Mouse (Mus musculus): Measurements from ENCODE around the gene Chaf1a.
"Not testable (repeated sequence)": the region's sequence is repeated elsewhere in the genome, so short reads cannot be mapped to it uniquely, and the experiment has no call there.

Chaf1a gene

DNA sequence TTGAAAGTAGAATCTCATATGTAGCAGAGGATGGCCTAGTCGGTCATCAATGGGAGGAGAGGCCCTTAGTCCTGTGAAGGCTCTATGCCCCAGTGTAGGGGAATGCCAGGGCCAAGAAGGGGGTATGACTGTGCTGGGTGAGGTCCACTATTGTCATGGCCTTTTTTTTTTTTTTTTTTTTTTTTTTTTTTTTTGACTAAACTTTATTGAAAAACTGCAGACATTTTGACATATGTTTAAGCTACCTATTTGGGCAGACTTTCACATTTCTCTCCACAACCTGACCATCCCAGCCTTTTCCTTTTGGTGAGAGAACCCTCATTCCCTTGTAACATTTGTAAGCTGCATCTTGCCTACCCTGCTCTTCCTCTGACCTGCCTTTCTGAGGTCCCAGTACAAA lies 52.1 kb downstream of the Chaf1a start:
- peak; percentile 27 for DNase-seq (ENCODE audit: low read depth)

DNA sequence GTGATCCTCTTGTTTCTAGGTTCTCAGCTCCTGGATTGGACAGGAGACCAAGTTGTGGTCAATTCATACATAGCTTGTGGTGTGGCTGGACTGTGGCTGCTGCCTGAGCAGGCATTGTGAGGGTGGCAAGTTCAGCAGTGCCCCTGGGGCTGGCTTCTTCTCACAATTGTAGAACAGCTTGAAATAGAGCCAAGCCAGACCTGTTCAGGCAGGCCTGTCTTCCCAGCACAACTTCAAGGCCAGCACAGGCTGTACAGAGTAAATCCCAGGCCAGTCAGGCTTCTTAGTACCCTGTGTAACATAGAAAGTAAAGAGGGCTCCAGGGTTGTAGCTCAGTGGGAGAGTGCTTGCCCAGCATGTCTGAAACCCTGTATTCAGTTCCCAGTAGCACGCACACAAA lies 52.6 kb downstream of the Chaf1a start:
- DNase-seq (ENCODE audit: low read depth), result no peak

DNA sequence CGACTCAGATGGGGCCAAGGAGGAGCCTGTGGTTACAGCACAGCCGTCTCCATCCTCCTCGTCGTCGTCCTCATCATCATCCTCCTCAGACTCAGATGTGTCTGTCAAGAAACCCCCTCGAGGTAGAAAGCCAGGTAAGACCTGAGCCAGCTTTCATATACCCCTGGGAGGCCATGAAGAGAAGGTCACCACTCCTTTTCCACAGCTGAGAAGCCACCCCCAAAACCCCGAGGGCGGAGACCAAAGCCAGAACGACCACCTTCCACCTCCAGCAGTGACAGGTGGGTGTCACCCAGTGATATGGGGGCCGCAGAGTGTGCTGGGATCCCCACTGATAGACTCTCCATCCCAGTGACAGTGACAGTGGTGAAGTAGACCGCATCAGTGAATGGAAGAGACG lies 56.6 kb downstream of the Chaf1a start:
- no peak for DNase-seq (ENCODE audit: low read depth)

DNA sequence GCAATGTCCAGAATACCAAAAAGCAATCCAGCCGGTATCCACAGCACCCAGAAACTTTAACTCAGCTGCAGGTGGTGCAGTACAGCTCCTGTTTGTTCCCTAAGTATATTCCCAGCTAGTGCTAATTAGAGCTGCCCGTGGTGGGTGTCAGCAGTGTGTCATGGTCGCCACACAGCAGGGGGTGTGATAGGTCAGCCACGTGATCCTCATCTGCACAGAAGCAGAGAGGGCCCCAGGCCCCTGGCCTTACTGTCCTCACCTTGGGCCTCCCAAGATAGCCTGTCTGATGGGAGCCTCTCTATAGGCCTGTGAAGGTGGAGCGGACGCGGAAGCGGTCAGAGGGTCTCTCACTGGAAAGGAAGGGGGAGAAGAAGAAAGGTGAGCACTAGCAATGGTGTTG lies 57.9 kb downstream of the Chaf1a start:
- no peak for DNase-seq (ENCODE audit: low read depth)

DNA sequence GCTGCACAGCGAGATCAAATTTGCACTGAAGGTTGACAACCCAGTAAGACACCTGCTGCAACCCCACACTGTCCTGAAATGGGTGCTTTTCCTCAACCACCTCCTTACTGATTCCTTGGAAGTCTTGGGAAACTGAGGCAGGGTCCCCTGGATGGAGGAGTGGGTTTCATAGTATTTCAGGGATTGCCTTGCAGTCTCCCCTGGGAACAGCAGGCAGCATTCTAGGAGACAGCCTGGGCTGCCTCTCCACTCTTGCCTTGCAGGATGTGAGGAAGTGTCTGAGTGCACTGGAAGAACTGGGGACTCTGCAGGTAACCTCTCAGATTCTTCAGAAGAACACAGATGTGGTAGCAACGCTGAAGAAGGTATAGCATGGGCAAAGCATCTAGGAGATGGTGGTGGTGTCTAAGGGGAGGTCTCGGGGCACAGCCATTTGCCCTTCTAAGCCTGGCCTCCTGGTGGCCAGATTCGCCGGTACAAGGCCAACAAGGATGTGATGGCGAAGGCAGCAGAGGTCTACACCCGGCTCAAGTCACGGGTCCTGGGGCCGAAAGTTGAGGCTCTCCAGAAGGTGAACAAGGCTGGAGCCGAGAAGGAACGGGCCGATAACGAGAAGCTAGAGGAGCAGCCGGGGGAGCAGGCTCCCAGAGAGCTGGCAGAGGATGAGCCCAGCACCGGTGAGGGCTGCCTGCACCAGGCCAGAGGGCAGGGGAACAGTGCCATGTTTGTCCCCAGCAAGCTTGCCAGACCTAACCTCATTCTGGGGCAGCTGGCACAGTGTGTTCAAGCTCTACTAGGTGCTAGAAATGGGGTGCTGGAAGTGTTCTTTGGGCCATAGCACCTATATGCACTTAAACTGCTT lies 58.7 kb downstream of the Chaf1a start:
- no peak for DNase-seq (ENCODE audit: low read depth)

DNA sequence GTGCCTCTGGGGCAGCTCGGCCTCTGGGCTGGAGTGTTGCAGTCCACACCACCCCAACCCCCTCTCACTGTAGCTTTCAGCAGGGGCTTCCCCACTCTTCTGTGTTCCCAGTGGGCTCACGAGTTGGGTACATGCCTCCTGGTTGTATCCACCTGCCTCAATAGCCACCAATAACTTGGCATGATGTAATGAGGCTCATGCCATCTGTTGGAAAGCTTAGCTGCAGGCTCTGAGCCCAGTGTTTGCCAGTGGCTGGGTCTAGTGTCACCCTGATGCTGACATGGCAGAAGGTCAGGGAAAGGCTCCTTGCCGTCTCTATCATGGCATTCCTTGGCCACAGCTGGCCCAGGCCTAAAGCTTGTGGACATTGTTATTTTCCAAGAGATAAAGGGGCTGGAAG lies 60.6 kb downstream of the Chaf1a start:
- no peak for DNase-seq (ENCODE audit: low read depth)

DNA sequence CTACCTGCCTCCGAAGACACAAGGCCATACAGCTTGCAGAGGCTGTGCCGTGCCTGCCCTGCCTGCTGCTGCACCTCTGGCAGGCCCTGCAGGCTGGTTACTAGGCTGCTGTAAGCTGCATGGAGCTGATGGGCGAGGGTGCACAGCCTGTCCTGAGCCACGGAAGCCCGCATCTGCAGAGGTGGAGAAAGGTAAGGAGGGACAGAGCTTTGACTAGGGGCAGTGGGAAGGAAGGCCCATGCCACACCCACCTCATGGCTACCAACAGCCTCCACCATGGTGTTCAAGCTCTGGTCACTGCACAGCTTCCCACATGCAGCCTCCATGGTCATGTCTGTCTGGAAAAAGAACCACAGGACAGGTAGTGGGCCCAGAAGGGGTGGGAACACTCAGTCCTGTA lies 61.9 kb downstream of the Chaf1a start:
- DNase-seq (ENCODE audit: low read depth), result no peak

DNA sequence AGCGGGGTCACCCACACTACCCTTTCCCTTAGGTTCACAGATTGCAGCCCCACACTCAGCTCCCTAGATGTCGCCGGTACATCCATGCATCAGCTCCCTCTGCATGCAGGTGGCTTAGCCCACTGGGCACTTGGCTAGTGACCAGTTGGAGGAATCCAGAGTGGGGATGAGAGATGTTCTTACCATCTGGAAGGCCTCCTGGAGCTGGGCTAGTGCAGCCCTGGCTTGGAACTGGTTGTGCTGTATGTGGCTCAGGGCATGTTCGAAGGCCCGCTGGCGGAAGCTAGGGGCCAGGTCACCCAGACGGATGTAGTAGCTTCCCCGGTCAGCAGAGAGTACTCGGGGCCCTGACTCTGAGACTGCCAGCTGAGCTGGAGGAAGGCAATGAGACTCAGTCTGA lies 62.7 kb downstream of the Chaf1a start:
- no peak for DNase-seq (ENCODE audit: low read depth)

DNA sequence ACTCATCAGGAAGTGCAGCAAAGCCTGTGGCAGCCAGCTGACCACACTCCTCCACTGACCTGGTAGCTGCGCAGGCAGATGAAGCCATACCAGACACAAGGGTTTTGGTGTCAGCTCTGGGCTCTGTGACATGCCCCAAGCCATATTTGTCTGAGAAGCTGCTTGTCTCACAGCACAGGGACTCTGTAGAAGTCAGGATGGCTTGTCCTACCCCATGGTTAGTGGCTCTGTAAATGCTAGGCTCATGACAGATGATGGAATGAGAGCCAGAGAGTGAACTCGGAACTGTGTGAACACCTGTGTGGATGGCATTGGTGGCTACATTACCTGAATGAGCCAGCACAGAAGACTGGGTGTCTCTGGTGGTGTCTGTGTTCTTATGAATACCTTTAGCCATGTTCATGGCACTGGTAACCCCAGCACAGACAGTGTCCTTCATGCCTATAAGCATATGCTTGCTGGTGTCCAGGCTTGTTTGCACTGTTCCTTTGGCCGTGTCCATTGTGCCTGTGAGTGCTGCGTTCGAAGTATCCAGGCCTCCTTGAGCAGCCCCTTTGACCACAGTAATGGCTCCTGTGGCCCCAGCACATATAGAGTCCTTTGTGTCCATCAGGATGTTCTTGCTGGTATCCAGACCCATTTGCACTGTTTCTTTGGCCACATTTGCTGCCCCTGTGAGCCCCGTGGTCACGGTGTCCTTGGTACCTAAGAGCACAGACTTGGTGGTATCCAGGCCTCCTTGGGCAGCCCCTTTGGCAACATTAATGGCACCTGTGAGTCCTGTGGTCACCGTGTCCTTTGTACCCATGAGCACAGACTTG lies 63.4 kb downstream of the Chaf1a start:
- DNase-seq (ENCODE audit: low read depth), result no peak

DNA sequence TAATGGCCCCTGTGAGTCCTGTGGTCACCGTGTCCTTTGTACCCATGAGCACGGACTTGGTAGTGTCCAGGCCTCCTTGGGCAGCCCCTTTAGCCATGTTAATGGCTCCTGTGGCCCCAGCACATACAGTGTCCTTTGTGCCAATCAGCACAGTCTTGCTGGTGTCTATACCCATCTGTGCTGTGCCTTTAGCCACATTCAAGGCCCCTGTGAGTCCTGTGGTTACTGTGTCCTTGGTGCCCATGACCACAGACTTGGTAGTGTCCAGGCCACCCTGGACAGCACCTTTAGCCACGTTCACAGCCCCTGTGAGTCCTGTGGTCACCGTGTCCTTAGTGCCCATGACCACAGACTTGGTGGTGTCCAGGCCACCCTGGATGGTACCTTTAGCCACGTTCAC lies 64.6 kb downstream of the Chaf1a start:
- DNase-seq (ENCODE audit: low read depth), result not testable (repeated sequence)

DNA sequence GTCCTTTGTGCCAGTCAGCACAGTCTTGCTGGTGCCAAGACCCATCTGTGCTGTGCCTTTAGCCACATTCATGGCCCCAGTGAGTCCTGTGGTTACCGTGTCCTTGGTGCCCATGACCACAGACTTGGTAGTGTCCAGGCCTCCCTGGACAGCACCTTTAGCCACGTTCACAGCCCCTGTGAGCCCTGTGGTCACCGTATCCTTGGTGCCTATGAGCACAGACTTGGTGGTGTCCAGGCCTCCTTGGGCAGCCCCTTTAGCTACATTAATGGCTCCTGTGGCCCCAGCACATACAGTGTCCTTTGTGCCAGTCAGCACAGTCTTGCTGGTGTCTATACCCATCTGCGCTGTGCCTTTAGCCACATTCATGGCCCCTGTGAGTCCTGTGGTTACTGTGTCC lies 66.2 kb downstream of the Chaf1a start:
- not testable (repeated sequence) for DNase-seq (ENCODE audit: low read depth)

DNA sequence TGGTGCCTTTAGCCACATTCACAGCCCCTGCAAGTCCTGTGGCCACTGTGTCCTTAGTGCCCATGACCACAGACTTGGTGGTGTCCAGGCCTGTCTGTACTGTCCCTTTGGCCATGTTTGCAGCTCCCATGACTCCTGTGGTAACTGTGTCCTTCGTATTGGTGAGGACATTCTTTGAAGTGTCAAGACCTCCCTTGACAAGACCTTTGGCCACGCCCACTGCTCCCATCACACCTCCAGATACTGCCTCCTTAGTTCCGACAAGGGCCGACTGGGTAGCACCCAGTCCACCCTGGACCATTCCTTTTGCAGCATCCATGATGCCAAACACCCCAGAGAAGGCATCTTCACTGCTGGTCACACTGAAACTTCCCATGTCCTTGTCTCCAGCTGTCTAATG lies 66.7 kb downstream of the Chaf1a start:
- no peak for DNase-seq (ENCODE audit: low read depth)

DNA sequence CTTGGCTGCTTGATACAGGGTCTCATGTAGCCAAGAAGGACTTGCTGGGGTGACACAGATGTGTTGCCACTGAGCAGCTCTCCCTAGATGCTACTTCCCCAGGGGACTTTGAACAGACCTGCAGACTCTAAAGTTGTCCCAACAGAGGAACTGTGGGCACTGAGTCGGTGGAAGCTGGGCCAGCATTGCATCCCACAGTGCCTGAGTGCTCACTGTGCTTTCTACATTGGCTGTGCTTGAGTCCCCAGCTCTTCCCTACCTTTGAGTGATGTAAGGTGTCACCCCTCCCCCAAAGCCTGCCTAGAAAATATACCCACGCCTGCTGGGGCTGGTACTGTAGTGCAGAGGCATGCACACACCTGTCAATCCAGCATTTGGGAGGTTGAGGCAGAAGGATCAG lies 67.5 kb downstream of the Chaf1a start:
- no peak for DNase-seq (ENCODE audit: low read depth)

DNA sequence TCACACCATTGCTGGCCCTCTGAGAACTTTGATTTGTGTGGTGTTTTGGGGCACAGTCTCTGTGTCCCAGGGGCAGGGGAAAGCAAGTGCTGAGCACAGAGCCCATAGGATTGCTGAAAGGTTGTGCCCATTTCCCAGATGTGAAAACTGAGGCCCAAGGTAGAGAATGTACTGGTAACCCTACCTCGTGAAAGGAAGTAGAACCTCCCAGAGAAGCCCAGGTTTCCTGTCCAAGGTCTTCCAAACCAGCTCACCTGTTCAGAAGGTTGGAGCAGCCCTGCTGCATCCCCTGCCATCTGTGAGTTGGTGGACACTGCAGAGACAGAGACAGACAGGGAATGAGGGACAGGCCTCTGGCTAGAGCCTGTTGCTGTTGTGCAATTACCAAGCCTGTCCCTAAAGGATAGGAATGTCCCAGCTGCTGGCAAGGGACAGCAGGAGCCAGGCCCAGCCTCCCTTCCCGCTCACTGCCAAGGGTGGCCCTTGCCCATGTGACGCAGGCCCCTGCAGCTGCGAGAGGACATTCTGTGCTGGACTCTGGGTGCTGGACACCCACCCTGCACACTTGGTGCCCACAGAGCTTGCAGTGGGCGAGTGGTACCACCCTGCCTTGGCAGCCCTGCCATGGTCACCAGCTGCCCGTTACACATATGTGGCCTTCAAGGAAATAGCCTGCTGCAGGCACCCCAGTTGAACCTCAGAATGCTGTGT lies 68.2 kb downstream of the Chaf1a start:
- DNase-seq (ENCODE audit: low read depth), result no peak

DNA sequence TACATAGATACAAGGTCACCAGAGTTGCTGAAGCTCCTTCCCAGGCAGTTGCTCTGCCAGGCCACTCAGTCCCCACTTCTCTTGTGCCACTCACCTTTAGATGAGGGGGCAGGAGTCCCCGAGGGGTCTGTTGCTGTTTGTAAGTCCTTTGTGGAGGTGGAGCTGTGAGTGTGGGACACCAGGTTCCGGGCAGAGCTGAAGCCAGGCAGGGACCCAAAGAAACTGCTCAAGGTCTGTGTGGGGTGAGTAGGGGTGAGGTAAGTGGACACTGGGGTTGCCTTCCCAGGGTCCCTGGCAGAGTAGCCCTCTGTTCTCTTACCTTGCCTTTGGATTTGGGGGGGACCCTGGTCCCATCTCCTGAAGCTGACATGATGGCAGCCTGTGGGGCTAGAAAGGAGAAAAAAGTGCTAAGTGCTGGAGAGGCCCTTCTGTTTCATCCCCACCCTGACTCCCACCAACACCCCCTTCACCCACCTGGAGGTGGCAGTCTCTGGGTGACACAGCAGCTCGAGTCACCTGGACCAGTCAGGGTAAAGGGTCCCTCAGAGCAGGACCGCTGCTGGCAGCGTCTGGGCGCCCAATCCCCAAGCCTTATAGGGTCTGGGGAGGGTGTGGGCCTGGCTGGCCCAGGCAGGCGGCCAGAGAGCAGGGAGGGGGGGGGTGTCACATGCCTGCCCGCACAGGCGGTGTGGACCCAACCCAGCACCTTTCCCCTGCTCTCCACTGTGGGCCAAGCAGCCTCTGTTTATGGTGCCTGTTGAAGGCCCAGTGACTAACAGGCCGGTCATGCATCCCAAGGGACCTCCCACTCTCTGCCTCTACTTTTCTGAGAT lies 69.2 kb downstream of the Chaf1a start, which contains the start of gene Plin4:
Gene Plin4 (minus strand): TSS at position 585 of the 833 bp plus-strand sequence.
- DNase-seq (ENCODE audit: low read depth), result no peak

DNA sequence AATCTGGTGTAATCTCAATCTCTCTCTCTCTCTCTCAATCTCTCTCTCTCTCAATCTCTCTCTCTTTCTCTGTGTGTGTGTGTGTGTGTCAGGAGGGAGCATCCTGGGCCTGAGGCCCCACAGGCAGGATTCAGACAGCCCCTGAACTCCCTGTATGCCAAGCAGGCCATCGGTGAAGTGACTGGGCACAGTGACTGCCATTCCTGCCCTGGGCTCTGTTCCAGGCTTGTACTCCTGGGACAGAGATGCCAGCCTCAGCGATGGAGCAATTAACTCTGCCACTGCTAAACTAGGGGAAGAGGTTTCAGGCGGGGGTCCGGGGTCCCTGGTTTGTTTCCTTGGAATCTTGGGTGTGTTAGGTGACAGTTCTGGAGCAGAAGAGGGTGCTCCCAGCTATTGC lies 70.3 kb downstream of the Chaf1a start:
- no peak for DNase-seq (ENCODE audit: low read depth)

DNA sequence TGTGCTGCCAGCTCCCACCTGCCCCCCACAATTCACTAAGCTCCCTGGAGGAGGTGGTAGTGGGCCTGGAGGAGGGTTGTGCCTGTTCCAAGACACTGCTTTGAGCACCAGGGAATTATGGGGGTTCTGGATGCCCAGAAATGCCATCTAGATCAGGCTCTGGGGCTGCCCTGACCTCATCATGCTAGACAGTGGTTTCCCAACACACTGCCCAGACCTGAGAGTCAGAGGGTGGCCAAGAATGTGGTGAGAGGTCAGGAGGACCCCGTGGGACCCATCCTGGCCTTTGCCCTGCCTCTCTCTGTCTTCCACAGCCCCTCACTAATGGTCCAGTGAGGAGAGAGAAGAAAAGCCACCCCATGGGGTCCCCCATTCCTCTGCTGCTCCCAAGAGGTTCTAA lies 70.8 kb downstream of the Chaf1a start:
- DNase-seq (ENCODE audit: low read depth), result no peak

DNA sequence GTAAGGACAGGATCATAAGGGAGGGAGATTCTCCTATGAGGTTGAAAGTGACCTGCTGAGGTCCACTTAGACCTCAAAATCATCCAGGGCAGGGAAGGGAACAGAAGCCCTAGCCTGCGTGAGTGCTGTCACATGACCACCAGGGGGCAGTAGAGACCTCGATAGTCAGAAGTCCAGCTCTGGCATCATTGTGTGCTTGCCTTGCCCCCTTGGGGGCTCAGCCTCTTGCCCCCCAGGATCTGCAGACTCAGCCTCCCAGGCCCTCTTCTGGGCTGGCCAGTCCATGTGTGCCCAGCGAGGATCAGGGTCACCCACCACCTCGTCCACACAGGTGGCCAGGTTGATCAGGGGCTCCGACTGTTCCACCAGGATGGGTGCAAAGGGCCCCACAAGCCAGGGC lies 71.6 kb downstream of the Chaf1a start:
- peak; percentile 80 for DNase-seq (ENCODE audit: low read depth)

DNA sequence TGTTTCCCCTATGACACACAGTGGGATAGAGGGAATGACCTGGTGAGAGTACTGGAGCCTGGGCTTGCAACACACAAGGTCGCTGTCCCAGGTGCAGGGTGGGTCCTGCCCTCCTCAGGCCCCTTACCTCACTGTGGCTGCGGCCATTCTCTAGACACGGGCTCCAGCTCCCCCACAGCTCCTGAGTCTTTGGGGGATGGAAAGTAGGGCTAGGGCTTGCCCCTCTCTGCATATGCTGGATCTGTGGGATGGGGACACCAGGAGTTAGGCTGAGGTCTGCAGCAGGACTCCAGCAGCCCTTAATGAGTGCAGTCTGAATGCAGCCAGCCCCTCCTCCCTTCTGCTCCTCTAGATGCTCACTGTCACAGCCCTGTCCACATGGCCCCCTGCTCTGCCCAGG lies 72.5 kb downstream of the Chaf1a start:
- DNase-seq (ENCODE audit: low read depth), result no peak

DNA sequence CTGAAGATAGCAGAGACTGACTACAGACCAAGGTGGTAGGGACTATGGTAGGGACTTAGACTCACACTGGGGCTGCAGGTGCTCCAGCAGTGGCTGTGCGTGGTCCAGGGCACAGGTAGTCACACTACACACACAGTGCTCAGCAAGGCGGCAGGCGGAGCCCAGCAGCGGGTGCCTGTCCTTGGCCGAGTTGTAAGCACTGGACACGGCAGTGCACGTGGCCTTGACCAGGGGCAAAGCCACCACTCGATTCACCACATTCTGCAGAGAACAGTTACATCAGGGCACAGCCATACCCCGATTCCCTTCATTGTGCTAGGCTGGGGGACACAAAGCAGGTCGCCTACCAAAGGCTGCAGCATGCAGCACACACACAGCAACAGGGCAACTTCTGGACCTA lies 76.0 kb downstream of the Chaf1a start:
- DNase-seq (ENCODE audit: low read depth), result no peak

DNA sequence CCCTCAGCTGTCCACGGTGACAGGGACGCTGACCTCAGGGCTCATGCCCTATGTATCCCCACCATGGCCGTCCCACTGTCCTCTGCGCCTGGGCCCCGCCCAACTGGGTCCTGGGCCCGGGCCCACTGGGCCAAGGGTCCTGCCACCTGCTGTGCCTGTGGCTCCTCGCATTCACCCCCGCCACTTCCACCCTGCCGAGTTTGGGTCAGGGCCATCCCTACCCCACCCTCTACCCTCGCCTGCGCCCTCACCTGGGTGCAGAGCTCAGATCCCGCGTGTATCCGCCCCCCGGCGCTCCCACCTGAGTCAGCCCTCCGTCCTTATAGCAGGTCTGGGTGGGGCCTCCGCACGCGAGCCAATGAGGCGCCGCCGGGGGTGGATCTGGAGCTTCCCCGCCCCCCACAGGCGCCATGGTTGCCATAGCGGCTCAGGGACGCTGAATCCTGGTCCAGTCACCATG lies 77.0 kb downstream of the Chaf1a start, which contains the start of gene Plin5:
Gene Plin5 (minus strand): TSS at position 346 of the 460 bp plus-strand sequence.
- DNase-seq (ENCODE audit: low read depth), result no peak

DNA sequence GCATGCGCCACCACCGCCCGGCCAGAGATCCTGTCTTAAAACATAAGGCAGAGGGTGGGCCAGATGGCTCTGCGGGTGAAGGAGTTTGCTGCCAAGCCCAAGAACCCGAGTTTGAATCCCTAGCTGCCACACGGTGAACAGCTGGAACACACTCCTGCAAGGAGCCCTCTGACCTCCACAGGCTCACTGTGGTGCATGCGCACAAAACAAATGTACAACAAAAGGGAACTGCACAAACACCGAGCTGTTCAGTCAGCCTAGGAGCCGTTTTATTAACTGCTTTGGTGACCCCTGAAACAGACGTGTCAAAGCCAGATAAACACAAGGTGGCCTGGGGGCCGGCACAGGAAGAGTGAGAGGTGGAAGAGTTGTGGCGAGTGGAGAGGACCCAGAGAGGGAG lies 79.2 kb downstream of the Chaf1a start:
- no peak for DNase-seq (ENCODE audit: low read depth)

Data from naive thymus-derived CD4-positive, alpha-beta T cell, adult 2 months (primary cell).